Mouse (Mus musculus) limb, embryonic 11.5 days (tissue): ENCODE data around the gene Pitpnc1. TPM values are rescaled to one million over a fixed set of nuclear protein-coding genes. Genes with fewer than 3 reads are reported as not detected.

Experiments
- ATAC-seq: fragments of 200-750 bp; cut with Nextera tagmentation; 2 replicates; pipeline ENCODE4 v1.8.0; 2017; ENCODE audit warnings: low read depth; ENCODE audit not compliant: insufficient number of reproducible peaks, low FRiP score, low TSS enrichment
- DNase-seq: peaks from one replicate; pipeline ENCODE4 v3.0.0-alpha.2; 2015; ENCODE audit warnings: low spot score
- H3K27ac ChIP-seq: fragments of 300-500 bp; sonication (generic); replicated peaks from 2 replicates; pipeline ENCODE4 v1.5.1; 2014; ENCODE audit warnings: low read depth, mild to moderate bottlenecking, low read length
- H3K27me3 ChIP-seq: fragments of 300-500 bp; sonication (generic); 2 replicates; pipeline ENCODE4 v1.6.1; 2014; ENCODE audit warnings: mild to moderate bottlenecking, low read length, mixed read lengths; ENCODE audit not compliant: control insufficient read depth, insufficient read depth
- H3K36me3 ChIP-seq: fragments of 300-500 bp; sonication (generic); 2 replicates; pipeline ENCODE4 v1.6.1; 2014; ENCODE audit warnings: mild to moderate bottlenecking, low read length, moderate library complexity, mixed read lengths; ENCODE audit not compliant: control insufficient read depth, insufficient read depth
- H3K4me1 ChIP-seq: fragments of 300-500 bp; sonication (generic); 2 replicates; pipeline ENCODE4 v1.6.1; 2014; ENCODE audit warnings: low read length, mixed read lengths; ENCODE audit not compliant: control insufficient read depth, insufficient read depth
- H3K4me2 ChIP-seq: fragments of 300-500 bp; sonication (generic); 2 replicates; pipeline ENCODE4 v1.6.1; 2014; ENCODE audit warnings: low read depth, mild to moderate bottlenecking, moderate library complexity; ENCODE audit not compliant: severe bottlenecking
- H3K4me3 ChIP-seq: fragments of 300-500 bp; sonication (generic); 2 replicates; pipeline ENCODE4 v1.5.1; 2014; ENCODE audit warnings: low read depth, low read length
- H3K9ac ChIP-seq: fragments of 300-500 bp; sonication (generic); 2 replicates; pipeline ENCODE4 v1.6.1; 2014; ENCODE audit warnings: mild to moderate bottlenecking, low read length
- H3K9me3 ChIP-seq: fragments of 300-500 bp; sonication (generic); 2 replicates; pipeline ENCODE4 v1.6.1; 2016; ENCODE audit warnings: low read length; ENCODE audit not compliant: control insufficient read depth
- WGBS: fragments of 180-500 bp; shearing (Covaris S2); extraction: QIAGEN DNeasy Blood & Tissue Kit; methylation state at CpG from one replicate; pipeline ENCODE4 v1.1.7; 2014; 5-methylcytosine and 5-hydroxymethylcytosine counted together
- polyA plus RNA-seq: library from polyadenylated mRNA; unstranded; fragments of >200 nt; fragmentation: Nextera tagmentation; extraction: Ambion mirVana; gene quantifications from 2 replicates; pipeline ENCODE4 v1.2.1, GENCODE M21; 2014

Pitpnc1 gene
- polyA plus RNA-seq, 1 experiment from 2014 or later = 35.3 TPM

DNA sequence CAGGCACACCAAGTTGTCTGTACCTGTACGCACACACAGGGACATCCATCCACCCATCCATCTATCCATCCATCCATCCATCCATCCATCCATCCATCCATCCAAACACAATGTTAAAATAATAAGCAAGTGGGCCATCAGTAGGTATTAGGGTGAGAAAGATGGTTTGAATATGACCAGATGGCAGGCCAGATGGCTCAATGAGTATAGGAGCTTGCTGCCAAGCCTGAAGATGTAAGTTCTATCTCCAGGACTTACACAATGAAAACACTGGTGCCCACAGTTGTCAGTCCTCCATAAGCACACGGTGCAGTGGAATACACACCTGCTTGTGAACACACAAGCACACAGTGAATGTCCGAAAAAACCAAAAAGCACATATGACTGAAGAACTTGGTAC lies 186.9 kb downstream of the Pitpnc1 start:
- H3K4me1 ChIP-seq = 0 out of 2 replicates have a peak, but pooled peaks cover 3% of the 10 kb centered on the region

DNA sequence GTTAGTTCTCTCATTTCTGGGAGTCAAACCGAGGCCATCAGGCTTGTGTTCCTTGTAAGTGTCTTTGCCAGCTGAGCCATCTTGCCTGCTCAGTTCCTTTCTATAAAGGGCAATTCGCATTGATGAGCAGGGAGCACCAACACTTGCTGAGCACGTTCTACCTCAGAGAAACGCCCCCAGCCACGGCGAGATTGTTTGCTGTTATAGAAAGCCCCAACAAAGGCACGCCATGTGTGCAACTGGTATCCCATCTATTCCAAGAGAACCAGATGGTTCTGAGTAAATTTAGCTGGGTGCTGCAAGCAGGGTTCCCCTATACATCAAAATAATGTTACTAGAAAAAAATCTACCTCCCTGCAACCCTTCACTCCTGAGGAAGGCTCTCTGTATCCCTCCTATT lies 188.0 kb downstream of the Pitpnc1 start:
- no peaks in the 10 kb centered on the region for H3K36me3 ChIP-seq
- H3K4me1 ChIP-seq = 0 out of 2 replicates have a peak, but pooled peaks cover 3% of the 10 kb centered on the region
- no peaks in the 10 kb centered on the region for H3K9me3 ChIP-seq
- H3K27ac ChIP-seq = no peak overlapping the region
- no peak overlapping the region for H3K4me2 ChIP-seq
- 92% methylated on average over 7 of the region's 7 CpGs for WGBS
- no peaks in the 10 kb centered on the region for H3K27me3 ChIP-seq
- H3K9ac ChIP-seq = no peak overlapping the region
- ATAC-seq (no peak), DNase-seq (no peak)
- no peak overlapping the region for H3K4me3 ChIP-seq

More for the DNA sequence above, 186.9 kb downstream of the Pitpnc1 start:
- Histone ChIP-seq H3K9ac (no peak overlapping the region), H3K27me3 (no peaks in the 10 kb centered on the region), H3K4me2 (no peak overlapping the region), H3K27ac (no peak overlapping the region), H3K4me3 (no peak overlapping the region), H3K36me3 (no peaks in the 10 kb centered on the region), H3K9me3 (no peaks in the 10 kb centered on the region)
- no peak for DNase-seq
- ATAC-seq = no peak
- 95% methylated on average over 3 of the region's 3 CpGs for WGBS

DNA sequence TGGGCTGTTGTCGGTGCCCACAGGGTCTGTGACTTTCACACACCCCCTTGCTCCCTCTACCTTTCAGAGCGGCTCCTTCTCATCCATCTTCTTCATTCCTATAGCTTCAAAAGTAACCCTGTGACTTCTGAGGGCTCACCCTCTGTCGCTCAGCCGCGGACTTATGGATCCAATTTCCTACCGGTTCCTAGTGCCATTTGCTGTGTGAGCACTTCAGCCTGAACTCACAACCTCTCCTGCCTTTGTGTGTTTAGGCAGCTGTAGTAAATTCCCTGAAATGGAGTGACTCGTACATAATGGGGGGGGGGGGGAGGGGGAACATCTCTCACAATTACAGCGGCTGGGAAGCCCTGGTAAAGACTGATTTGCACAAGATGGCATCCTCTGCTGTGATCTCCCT lies 191.2 kb downstream of the Pitpnc1 start:
- peak; percentile 35 for DNase-seq
- H3K27ac ChIP-seq = no peak overlapping the region
- 10% methylated on average over 8 of the region's 8 CpGs for WGBS

DNA sequence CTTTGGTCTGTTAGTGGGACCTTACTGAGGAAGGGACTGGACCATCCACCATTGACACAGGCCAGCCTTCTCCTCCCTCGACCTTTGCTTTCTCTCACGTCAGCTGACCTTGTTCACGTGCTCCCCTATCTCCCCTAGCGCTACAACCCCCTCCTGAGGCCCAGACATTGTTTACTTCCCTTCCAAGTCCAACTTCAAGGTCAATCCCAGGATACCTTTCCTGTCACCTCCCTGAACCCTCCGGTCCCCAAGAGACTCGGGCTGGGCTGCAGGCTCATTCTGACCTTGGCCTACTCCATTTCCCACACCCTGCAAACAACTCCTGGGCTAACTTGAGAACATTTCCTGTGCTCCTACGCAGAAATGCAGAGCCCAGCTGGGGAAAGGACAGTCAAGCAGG lies 193.6 kb downstream of the Pitpnc1 start:
- Histone ChIP-seq H3K9me3 (no peaks in the 10 kb centered on the region), H3K27ac (no peak overlapping the region), H3K4me1 (peaks cover 7% of the 10 kb centered on the region; the same call in 1 of the 2 replicates), H3K4me2 (no peak overlapping the region), H3K36me3 (no peaks in the 10 kb centered on the region), H3K27me3 (no peaks in the 10 kb centered on the region), H3K9ac (no peak overlapping the region), H3K4me3 (no peak overlapping the region)
- WGBS = 72% methylated on average over 7 of the region's 7 CpGs
- DNase-seq = peak; percentile 23
- no peak for ATAC-seq

More for the DNA sequence above, 191.2 kb downstream of the Pitpnc1 start:
- Histone ChIP-seq H3K9ac (no peak overlapping the region), H3K4me2 (no peak overlapping the region), H3K4me3 (no peak overlapping the region), H3K9me3 (no peaks in the 10 kb centered on the region), H3K4me1 (peaks cover 7% of the 10 kb centered on the region; the same call in 1 of the 2 replicates), H3K36me3 (no peaks in the 10 kb centered on the region), H3K27me3 (no peaks in the 10 kb centered on the region)
- no peak for ATAC-seq

DNA sequence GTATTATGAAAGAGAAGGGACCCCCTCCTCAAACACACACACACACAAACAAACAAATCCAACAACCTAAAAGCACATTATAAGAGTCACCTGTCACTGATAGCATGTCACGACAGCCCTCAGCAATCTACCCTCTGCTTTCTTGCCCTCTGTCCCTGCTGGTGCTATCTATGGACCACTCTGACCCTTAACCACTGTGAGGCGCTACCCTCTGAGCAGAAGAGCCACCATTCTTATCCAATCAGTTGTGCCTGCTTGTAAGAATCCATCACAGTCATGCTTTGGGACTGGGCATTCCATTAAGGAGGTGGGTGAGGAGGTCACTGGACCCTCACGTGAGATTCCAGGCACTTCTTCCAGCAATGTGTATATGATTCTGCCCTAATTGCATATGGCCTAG lies 194.2 kb downstream of the Pitpnc1 start:
- H3K4me1 ChIP-seq = peaks cover 7% of the 10 kb centered on the region; the same call in 1 of the 2 replicates
- WGBS = 69% methylated on average over 3 of the region's 3 CpGs
- no peaks in the 10 kb centered on the region for H3K27me3 ChIP-seq
- H3K9ac ChIP-seq = no peak overlapping the region
- ATAC-seq (no peak), DNase-seq (no peak)
- no peak overlapping the region for H3K4me3 ChIP-seq
- no peaks in the 10 kb centered on the region for H3K9me3 ChIP-seq
- no peak overlapping the region for H3K4me2 ChIP-seq
- H3K27ac ChIP-seq = no peak overlapping the region
- H3K36me3 ChIP-seq = no peaks in the 10 kb centered on the region

DNA sequence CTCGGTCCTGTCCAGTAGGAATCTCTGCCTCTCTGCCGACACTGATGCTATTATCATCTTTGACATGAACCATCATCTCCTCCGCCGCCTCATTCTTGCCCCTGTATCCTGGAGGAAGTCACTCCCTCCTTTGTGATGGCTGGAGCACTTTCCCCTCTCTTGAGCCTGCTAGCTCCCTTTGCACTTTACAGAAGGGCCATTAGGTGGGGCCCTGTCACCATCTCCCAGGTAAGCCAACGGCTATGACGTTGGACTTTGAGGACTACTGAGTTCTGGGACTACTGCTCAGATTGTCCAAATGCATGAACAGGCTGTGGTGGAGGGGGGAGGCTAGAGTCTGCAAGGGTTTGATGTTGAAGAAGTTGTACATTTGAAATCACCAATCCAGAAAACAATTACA lies 194.6 kb downstream of the Pitpnc1 start:
- H3K9me3 ChIP-seq = no peaks in the 10 kb centered on the region
- H3K27ac ChIP-seq = no peak overlapping the region
- peak; percentile 44 for DNase-seq
- no peaks in the 10 kb centered on the region for H3K36me3 ChIP-seq
- H3K9ac ChIP-seq = no peak overlapping the region
- H3K4me2 ChIP-seq = no peak overlapping the region
- WGBS = 44% methylated on average over 6 of the region's 6 CpGs
- no peaks in the 10 kb centered on the region for H3K27me3 ChIP-seq
- no peak for ATAC-seq
- peaks cover 7% of the 10 kb centered on the region; the same call in 1 of the 2 replicates for H3K4me1 ChIP-seq
- H3K4me3 ChIP-seq = no peak overlapping the region

DNA sequence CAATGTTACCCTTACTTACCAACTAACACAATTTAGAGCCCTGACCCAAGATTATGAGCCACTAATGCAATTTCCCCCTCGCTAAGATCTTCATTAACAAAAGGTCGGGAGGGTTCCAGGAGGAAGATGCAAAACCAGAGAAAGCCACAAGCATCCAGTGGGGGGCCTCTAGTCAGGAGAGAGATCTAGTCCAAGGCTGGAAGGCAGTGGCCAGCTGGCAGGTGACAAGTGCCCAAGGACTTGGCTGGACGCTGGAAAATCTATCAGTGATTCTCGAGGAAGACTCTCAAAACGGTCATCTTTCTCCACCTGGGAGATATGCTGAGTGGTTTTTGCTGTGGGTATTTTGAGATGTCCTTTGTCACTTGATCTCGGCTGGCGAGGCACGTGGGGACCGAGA lies 196.3 kb downstream of the Pitpnc1 start:
- Histone ChIP-seq H3K4me3 (no peak overlapping the region), H3K36me3 (no peaks in the 10 kb centered on the region), H3K9me3 (no peaks in the 10 kb centered on the region), H3K27me3 (no peaks in the 10 kb centered on the region), H3K9ac (no peak overlapping the region), H3K4me1 (peaks cover 4% of the 10 kb centered on the region; the same call in 1 of the 2 replicates), H3K4me2 (no peak overlapping the region), H3K27ac (no peak overlapping the region)
- DNase-seq (no peak), ATAC-seq (no peak)
- WGBS = 68% methylated on average over 9 of the region's 9 CpGs

DNA sequence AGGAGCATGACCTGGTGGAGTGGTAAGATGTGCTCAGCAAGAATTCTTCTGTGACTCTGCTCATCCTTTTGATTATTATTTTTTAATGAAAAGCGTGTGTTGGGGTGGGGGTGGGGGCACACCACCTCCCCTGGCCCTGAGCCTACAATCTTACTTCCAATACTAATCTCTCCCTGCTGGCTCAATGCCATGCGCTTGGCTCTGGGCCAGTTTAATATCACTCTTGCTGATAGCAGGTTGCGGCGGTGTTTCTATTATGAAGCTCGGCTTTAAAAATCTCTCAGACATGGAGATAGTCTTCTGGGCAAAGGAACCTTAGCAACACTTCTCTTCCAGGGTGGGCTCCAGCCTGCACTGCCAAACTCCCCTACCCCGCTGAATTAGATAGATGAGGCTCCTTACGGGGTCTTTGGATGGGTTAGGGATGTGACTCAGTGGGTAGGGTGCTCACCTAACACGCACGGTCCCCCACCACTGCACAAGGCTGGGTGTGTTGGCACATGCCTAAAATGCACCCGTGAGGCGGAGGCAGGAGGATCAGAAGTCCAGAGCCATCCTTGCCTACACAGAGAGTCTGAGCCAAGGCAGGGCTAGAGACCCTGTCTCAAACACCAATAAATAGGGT lies 198.0 kb downstream of the Pitpnc1 start:
- Histone ChIP-seq H3K4me2 (no peak overlapping the region), H3K4me3 (no peak overlapping the region), H3K27me3 (no peaks in the 10 kb centered on the region), H3K36me3 (peaks cover 3% of the 10 kb centered on the region; the same call in 1 of the 2 replicates), H3K27ac (no peak overlapping the region), H3K9ac (no peak overlapping the region), H3K4me1 (peaks cover 4% of the 10 kb centered on the region; the same call in 1 of the 2 replicates), H3K9me3 (peaks cover 3% of the 10 kb centered on the region; the same call in 1 of the 2 replicates)
- DNase-seq (no peak), ATAC-seq (no peak)
- WGBS = 94% methylated on average over 11 of the region's 11 CpGs
